Mouse (Mus musculus) heart, postnatal 14 days (tissue): ENCODE measurements around the gene Kctd2. TPM values are rescaled to one million over a fixed set of nuclear protein-coding genes. Genes with fewer than 3 reads are reported as not detected.
"Not testable (repeated sequence)": the region's sequence is repeated elsewhere in the genome, so short reads cannot be mapped to it uniquely, and the experiment has no call there.

Experiments used
- DNase-seq, 2 experiments: peaks; one replicate each; pipeline ENCODE4 v3.0.0; 2021 to 2022
- intact Hi-C: fragments of 180-260 bp; cut with DNase I; formaldehyde crosslinking; loops from one replicate; pipeline ENCODE4 v1.15.1; 2025
- microRNA-seq, 2 experiments: library from miRNA; unstranded; fragments of <30 nt; microRNA quantifications; one replicate each; pipeline ENCODE4 v1.2.0; 2021 to 2022
- total RNA-seq, 2 experiments: library from RNA; stranded (reverse); gene quantifications; 2 replicates each; pipeline ENCODE4 v1.2.3; 2021

The Kctd2 gene
- total RNA-seq, 2 experiments from 2014 or later, result 22.2 to 25.2 TPM

DNA sequence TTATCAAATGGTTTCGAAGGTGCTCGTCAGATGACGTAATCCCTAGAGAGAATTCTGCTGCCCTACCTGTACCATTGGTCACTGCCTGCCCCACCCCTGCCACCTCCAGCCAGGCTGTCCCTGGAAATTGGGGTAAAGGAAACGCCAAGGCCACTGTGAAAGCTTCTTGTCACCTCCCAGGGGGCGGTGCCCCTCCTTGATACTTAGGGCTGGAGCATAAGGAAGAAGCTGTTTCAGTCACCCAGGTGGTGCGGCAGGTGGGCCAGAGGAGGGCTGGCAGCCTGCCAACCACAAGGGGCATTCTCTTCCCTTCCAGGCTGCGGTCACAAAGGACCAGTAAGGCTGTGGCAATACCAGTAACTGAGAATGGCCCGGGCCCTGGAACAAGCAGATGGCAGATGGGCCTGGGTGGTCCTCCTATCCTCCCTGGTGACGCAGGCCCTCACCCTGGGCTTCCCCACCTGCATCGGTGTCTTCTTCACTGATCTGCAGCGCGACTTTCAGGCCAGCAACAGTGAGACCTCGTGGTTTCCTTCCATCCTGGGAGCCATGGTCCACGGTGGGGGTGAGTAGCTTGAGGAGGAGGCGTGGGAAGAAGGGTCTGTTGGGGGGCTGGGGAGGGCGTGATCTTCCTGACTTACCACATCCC is 42.4 kb downstream of the Kctd2 start, which contains the start of gene Slc16a5:
Gene Slc16a5, plus strand, starts transcription at position 232 of the 649 bp plus-strand sequence.
- DNase-seq, result no peak
- intact Hi-C loops, result no loop called here

DNA sequence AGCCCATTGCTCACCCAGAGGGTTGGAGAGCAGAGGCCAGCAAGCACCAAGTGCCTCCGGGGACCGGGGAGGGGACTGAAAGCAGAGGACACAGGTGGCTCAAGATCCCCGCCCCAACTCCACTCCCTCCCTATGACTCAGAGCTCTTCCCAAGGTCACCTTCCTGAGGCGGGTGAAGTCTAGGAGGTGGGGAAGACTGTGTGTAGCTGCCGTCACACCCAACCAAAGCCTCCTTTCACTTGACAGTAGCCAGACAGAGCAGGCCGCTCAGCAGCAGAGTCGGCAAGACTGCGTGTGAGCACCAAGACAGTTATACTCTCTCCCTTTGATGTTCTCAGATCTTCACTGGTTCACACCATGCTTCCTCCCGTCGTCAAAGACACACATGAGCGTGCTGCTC is 43.5 kb downstream of the Kctd2 start:
- intact Hi-C loops, result no loop called here

DNA sequence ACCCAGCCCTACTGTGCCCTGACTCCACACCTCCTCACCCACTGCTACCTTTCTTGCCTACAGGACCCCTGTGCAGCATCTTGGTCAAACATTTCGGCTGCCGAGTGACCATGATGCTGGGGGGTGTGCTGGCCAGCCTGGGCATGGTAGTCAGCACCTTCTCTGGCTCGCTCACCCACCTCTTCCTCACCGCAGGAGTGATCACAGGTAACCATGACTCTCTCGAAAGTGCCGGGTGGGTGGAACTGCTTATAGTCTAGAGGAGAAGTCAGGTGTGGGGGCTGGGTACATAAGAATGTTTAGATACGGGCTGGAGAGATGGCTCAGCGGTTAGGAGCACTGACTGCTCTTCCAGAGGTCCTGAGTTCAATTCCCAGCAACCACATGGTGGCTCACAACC is 44.9 kb downstream of the Kctd2 start:
- DNase-seq, result no peak
- intact Hi-C loops, result no loop called here

More for the DNA sequence above, 43.5 kb downstream of the Kctd2 start:
- no peak for DNase-seq

DNA sequence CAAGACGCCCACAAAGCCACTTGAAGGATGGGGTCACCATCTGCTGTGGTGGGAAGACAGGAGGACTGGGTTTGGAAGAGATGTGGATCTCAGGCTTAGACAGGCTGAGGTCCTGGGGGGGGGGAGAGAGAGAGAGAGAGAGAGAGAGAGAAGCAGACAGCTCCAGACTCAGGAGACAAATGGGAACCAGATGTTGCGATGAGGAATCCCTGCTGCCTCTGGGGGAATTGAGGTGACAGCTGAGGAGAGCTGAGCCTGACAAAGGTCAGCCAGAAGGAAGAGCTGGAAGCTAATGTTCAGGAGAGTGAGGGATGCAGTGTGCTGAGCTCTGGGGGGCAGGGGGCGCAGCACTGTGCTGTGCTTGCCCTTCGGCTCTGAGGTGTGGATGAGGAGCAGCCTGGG is 47.3 kb downstream of the Kctd2 start:
- no peak for DNase-seq
- intact Hi-C loops, result no loop called here

DNA sequence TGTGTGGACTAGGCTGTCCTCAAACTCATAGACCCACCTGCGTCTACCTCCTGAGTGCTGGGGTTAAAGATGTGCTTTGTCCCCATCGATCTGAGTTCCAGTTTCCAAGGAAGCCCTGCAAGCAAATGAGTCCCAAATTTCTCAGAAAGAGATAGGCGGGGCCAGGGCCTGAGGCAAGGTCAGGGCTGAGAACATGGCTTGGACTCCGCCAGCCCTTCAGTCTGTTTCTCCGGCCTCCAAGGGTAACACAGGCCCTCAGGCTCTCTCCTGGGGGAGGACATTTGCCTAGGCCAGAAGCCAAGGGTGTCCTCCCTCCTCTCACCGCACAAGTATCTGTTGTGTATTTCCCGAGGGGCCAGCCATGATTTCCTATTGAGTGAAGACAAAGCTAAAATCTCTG is 52.3 kb downstream of the Kctd2 start:
- DNase-seq, result no peak

DNA sequence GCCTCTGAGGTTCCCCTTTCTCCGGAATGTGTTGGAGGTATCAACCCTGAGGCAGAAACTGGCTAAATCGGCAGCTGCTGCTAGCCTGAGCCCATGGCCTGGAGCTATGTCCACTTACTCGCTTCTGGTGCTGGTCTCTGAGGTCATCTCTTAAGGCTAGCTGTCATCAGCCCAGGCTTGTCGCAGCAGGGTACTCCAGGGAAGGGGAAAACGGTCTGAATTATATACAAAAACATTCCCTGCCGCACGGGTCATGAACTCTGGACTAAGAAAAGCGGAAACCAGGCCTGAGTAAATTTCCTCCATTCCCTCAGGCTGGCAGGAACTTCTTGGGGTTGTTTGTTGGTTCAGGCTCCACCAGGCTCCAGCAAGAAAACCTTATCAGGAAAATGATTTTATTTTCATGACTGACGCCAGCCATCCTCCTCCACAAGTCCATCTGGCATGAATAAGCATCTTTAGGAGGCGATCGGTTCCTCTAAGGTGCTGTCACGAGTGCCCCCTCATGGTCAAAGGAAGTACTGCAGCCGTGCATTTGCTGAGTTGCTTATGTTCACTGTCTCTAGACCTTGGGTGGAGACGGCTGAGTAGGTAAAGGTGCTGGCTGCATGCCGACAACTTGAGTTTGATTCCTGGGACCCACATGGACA is 53.8 kb downstream of the Kctd2 start:
- DNase-seq, result peak; percentile 89 to 95
- intact Hi-C loops, result loop anchor here (1.0 to 2.0 kb wide), 2 partner anchors 45 to 115 kb away; no protein-coding TSS in a partner anchor

More for the DNA sequence above, 52.3 kb downstream of the Kctd2 start:
- intact Hi-C loops, result loop anchor here (2.0 kb wide), 1 partner anchor 43 kb away; no protein-coding TSS in a partner anchor

DNA sequence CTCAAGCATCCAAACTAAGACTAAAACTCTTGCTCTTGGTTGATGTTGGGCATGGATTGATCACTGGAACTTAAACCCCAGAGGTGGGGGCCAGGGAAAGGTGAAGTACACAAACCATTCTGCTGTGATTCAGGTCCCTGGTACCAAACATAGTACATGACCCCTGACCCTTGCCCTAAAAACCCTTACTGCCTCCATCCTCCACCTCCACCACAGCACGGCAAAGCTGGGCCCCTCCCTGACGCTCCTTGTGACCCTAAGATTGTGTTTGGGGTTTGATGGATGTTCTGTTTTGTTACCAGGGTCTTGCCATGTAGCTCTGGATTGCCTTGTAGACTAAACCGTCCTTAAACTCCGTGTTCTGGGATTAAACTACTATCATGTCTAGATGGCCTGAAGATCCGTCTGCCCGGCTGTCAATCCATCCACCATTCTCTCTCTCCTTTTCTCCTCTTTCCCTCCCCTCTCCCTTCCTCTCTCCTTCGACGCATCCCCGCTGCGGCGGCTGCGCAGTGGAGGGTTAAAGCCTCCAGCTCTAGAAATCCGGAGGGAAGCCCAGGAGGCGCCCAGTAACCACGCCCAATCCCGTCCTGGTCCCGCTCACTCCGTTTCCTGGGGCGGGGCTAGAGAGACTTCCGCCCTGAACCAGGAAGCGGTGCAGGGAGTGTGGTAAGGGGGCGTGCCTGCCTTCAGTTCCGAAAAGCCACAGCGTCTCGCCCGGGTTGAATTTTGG is 55.3 kb downstream of the Kctd2 start, which contains the start of gene Armc7:
Gene Armc7, plus strand, starts transcription at position 643 of the 733 bp plus-strand sequence.
- intact Hi-C loops, result no loop called here
- peak; percentile 94 to 97 for DNase-seq

DNA sequence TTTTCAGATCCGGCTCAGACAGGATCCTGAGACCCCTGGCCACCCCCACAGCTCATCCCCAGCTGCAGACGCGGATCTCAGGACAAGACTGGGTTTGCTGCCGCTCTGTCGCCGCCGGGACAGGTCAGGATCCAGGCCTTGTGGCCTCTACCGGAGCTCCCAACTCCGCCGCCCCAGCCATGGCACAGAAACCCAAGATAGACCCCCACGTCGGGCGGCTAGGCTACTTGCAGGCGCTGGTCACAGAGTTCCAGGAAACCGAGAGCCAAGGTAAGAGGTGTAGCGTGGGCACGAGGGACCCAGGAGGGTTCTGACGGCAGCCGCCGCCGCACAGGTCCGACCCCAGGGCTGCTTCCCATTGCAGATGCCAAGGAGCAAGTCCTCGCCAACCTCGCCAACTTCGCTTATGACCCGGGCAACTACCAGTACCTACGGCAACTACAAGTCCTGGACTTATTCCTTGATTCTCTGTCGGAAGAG is 55.9 kb downstream of the Kctd2 start:
- no peak for DNase-seq
- intact Hi-C loops, result no loop called here

DNA sequence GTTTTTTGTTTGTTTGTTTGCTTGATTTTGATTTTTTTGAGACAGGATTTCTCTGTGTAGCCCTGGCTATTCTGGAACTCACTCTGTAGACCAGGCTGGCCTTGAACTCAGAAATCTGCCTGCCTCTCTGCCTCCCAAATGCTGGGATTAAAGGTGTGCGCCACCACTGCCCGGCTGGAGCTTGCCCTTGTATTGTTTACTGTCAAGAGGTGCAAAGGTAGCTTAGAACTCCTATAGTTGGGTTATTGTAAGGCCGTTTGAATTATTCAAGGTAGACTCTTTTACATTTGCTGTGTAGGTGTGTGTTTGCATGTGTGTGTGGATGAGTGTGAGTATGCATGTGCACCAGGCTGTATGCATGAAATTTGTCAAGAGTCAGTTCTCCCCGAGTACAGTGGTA is 56.7 kb downstream of the Kctd2 start:
- intact Hi-C loops, DNase-seq: not testable (repeated sequence)

DNA sequence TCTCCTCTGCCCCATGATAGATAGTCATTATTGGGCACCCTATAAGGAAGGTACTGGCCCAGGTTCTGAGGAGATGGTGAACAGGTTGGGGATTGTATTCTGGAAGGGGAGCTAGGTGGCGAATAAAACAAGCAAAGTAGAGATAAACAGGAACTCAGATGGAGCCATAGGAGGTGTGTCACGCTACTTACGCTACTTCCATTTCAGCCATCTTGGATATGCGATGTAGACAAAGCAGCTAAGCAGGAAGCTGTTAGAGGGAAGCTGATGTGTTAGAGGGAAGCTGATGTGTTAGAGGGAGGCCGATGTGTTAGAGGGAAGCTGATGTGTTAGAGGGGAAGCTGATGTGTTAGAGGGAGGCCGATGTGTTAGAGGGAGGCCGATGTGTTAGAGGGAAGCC is 57.5 kb downstream of the Kctd2 start:
- DNase-seq, intact Hi-C loops: not testable (repeated sequence)

DNA sequence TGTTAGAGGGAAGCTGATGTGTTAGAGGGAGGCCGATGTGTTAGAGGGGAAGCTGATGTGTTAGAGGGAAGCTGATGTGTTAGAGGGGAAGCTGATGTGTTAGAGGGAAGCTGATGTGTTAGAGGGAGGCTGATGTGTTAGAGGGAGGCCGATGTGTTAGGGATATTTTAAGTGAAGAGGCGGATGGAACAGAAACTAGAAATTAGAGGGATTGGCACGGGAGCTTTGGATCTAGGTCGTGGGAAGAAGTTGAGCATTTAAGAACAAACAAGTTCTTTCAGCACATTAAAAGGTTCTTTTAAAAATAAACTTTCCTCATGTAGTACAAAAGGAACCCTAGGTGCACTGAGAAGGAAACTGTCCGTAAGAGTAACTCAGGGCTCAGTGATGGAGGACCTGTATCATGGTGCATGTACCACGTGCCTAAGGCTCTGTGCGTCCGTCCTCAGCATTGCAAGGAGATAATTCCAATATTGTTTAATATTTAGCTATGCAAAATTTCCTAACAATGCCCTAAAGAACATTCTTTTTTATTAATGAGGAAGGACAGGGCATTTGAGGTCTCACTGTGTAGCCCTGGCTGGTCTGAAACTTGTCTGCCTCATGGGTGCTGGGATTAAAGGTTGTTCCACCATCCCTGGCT is 58.5 kb downstream of the Kctd2 start:
- intact Hi-C loops, result no loop called here
- no peak for DNase-seq

Small RNA genes within 50 kb of the gene (microRNA-seq; reads per million reads assigned to microRNA genes)
- 0 to 0.24 reads per million in 2 experiments for gene Mir3968

Other genes with a start within 250 kb of the Kctd2 start
- gene Tmem104, start 232.6 kb upstream of the Kctd2 start, total RNA-seq, result 1 to 10 TPM; 9.5 to 9.6 TPM
- 10 to 100 TPM; 17.0 to 17.1 TPM for gene Nat9, start 232.3 kb upstream of the Kctd2 start, total RNA-seq
- gene Grin2c, start 152.9 kb upstream of the Kctd2 start, total RNA-seq, result under 1 TPM; 0.10 to 0.15 TPM
- 1 to 10 TPM; 7.0 to 7.5 TPM for gene Fdxr, start 143.1 kb upstream of the Kctd2 start, total RNA-seq
- gene Fads6, start 122.5 kb upstream of the Kctd2 start, total RNA-seq, result 1 to 10 TPM; 1.2 to 1.3 TPM
- gene Otop2, start 113.0 kb upstream of the Kctd2 start, total RNA-seq, result not detected
- under 1 TPM in 1 of 2 experiments, not detected in 1; 0.14 TPM for gene Ush1g, start 98.1 kb upstream of the Kctd2 start, total RNA-seq
- not detected for gene Otop3, start 85.4 kb upstream of the Kctd2 start, total RNA-seq
- gene Hid1, start 52.4 kb upstream of the Kctd2 start, total RNA-seq, result 1 to 10 TPM; 5.2 to 6.6 TPM
- gene Cdr2l, start 38.2 kb upstream of the Kctd2 start, total RNA-seq, result 1 to 10 TPM; 8.7 to 9.9 TPM
- 100 to 1,000 TPM; 128 to 140 TPM for gene Mrpl58, start 16.4 kb upstream of the Kctd2 start, total RNA-seq
- gene Atp5h, start 166 bp upstream of the Kctd2 start, total RNA-seq, result 1,000 to 10,000 TPM; 2,066 to 2,137 TPM
- gene Trim80, start 20.4 kb downstream of the Kctd2 start, total RNA-seq, result under 1 TPM in 1 of 2 experiments, not detected in 1; 0.29 TPM
- gene Slc16a5, start 42.3 kb downstream of the Kctd2 start, total RNA-seq, result 1 to 10 TPM in 1 of 2 experiments, not detected in 1; 5.1 TPM
- 1 to 10 TPM; 1.3 to 1.7 TPM for gene Armc7, start 55.5 kb downstream of the Kctd2 start, total RNA-seq
- 10 to 100 TPM; 15.2 to 17.3 TPM for gene Nt5c, start 71.7 kb downstream of the Kctd2 start, total RNA-seq
- 100 to 1,000 TPM; 159 to 196 TPM for gene Jpt1, start 94.3 kb downstream of the Kctd2 start, total RNA-seq
- gene Sumo2, start 116.1 kb downstream of the Kctd2 start, total RNA-seq, result 100 to 1,000 TPM; 165 to 189 TPM
- 10 to 100 TPM; 20.9 to 22.3 TPM for gene Nup85, start 144.3 kb downstream of the Kctd2 start, total RNA-seq
- 10 to 100 TPM; 67.0 to 69.9 TPM for gene Mrps7, start 183.8 kb downstream of the Kctd2 start, total RNA-seq
- 10 to 100 TPM; 17.8 to 19.0 TPM for gene Gga3, start 183.9 kb downstream of the Kctd2 start, total RNA-seq
- gene Mif4gd, start 192.8 kb downstream of the Kctd2 start, total RNA-seq, result 10 to 100 TPM; 41.0 to 46.6 TPM
- 10 to 100 TPM; 42.2 to 43.0 TPM for gene Slc25a19, start 208.2 kb downstream of the Kctd2 start, total RNA-seq